Comparison of ENCODE assay signal across 8 mouse cellular contexts in genomic region chr11:117658974-117659373, GRCm38 (mm10). TPM values are rescaled to one million over a fixed set of nuclear protein-coding genes. Genes with fewer than 3 reads are reported as not detected.
DNase-seq lines count a peak whose midpoint lies in the region; ATAC-seq and TF ChIP-seq lines count a peak whose summit lies in the region.
"Had no signal": no experiment of that assay in that cellular context is flagged by ENCODE, and none has a peak within 500 bp of the region (broad histone marks: within the 10 kb centered on the region; RNA-seq: fewer than 3 reads in every experiment).

No protein-coding gene starts in this region.

- no peak for TF ChIP-seq CTCF in brain, embryonic 14.5 days (IDR thresholded peaks at IDR 0.05; ENCODE audit: borderline replicate concordance, extremely low read depth, insufficient read depth, insufficient read length)

- TF ChIP-seq POLR2A in brain, embryonic 14.5 days (IDR thresholded peaks at IDR 0.05; ENCODE audit: borderline replicate concordance, extremely low read depth, insufficient read depth, insufficient read length, poor library complexity, severe bottlenecking) = no peak

- no peak overlapping the region for H3K4me3 ChIP-seq in intestine, embryonic 14.5 days (ENCODE audit: low read depth, low read length)
- H3K4me3 ChIP-seq in intestine, embryonic 15.5 days (replicated peaks) = no peak overlapping the region
- H3K4me3 ChIP-seq in forebrain, embryonic 14.5 days (ENCODE audit: low read depth, low read length) = no peak overlapping the region

- no peaks in the 10 kb centered on the region for H3K9me3 ChIP-seq in intestine, embryonic 14.5 days (ENCODE audit: control insufficient read depth, low read length)
- no peaks in the 10 kb centered on the region for H3K9me3 ChIP-seq in intestine, embryonic 15.5 days
- H3K9me3 ChIP-seq in forebrain, embryonic 14.5 days (replicated peaks; ENCODE audit: control insufficient read depth, low read length) = no peaks in the 10 kb centered on the region

- DNase-seq in intestine, embryonic 14.5 days (ENCODE audit: low spot score) = peak; percentile 70
- peak; percentile 76 for DNase-seq in brain, embryonic 14.5 days (ENCODE audit: low read depth)
- peak; percentile 63 for DNase-seq in forebrain, embryonic 14.5 days (ENCODE audit: low spot score)
- peak; percentile 18 to 50 for DNase-seq in lung, postnatal 4 days
- DNase-seq in layer of hippocampus, adult 18-20 months (ENCODE audit: low spot score in 2 of 2) = no peak

- ATAC-seq in intestine, embryonic 14.5 days (replicated peaks; ENCODE audit: low FRiP score, low TSS enrichment, low read depth) = no peak
- ATAC-seq in intestine, embryonic 15.5 days = no peak
- ATAC-seq in forebrain, embryonic 14.5 days = no peak
- ATAC-seq in CD4-positive, CD25-positive, alpha-beta regulatory T cell, adult 4 months = no peak

- no peaks in the 10 kb centered on the region for H3K27me3 ChIP-seq in intestine, embryonic 14.5 days (replicated peaks; ENCODE audit: control insufficient read depth, insufficient read depth, low read length)
- H3K27me3 ChIP-seq in intestine, embryonic 15.5 days (replicated peaks) = no peaks in the 10 kb centered on the region
- H3K27me3 ChIP-seq in forebrain, embryonic 14.5 days (replicated peaks; ENCODE audit: control insufficient read depth, insufficient read depth, low read length) = no peaks in the 10 kb centered on the region

- peaks cover 29% of the 10 kb centered on the region for H3K4me1 ChIP-seq in intestine, embryonic 14.5 days (replicated peaks; ENCODE audit: control insufficient read depth, insufficient read depth, low read length)
- peaks cover 19% of the 10 kb centered on the region for H3K4me1 ChIP-seq in intestine, embryonic 15.5 days (replicated peaks)
- peaks cover 29% of the 10 kb centered on the region for H3K4me1 ChIP-seq in forebrain, embryonic 14.5 days (ENCODE audit: control insufficient read depth, insufficient read depth, low read length)

- no peak overlapping the region for H3K4me2 ChIP-seq in intestine, embryonic 14.5 days (ENCODE audit: low read length)
- H3K4me2 ChIP-seq in intestine, embryonic 15.5 days (replicated peaks) = no peak overlapping the region
- peak overlapping the region; percentile 12; the same call in 1 of the 2 replicates for H3K4me2 ChIP-seq in forebrain, embryonic 14.5 days (ENCODE audit: low read length)

- 42% methylated on average over 4 of the region's 4 CpGs for WGBS in intestine, embryonic 14.5 days
- 51% methylated on average over 4 of the region's 4 CpGs for whole genome bisulfite sequencing in intestine, embryonic 15.5 days
- WGBS in forebrain, embryonic 14.5 days = 31% methylated on average over 4 of the region's 4 CpGs

- no peaks in the 10 kb centered on the region for H3K36me3 ChIP-seq in intestine, embryonic 14.5 days (ENCODE audit: control insufficient read depth, insufficient read depth, low read length)
- H3K36me3 ChIP-seq in intestine, embryonic 15.5 days = no peaks in the 10 kb centered on the region
- H3K36me3 ChIP-seq in forebrain, embryonic 14.5 days (ENCODE audit: control insufficient read depth, insufficient read depth, low read length) = no peaks in the 10 kb centered on the region

- H3K27ac ChIP-seq in intestine, embryonic 14.5 days (ENCODE audit: low read depth) = no peak overlapping the region
- H3K27ac ChIP-seq in intestine, embryonic 15.5 days = no peak overlapping the region
- no peak overlapping the region for H3K27ac ChIP-seq in forebrain, embryonic 14.5 days (ENCODE audit: low read depth, low read length)
- H3K27ac ChIP-seq: liver, embryonic 14.5 days had no signal

- no peak overlapping the region for H3K9ac ChIP-seq in intestine, embryonic 14.5 days (ENCODE audit: low read length)
- no peak overlapping the region for H3K9ac ChIP-seq in intestine, embryonic 15.5 days
- peak overlapping the region; percentile 21; the same call in 1 of the 2 replicates for H3K9ac ChIP-seq in forebrain, embryonic 14.5 days (ENCODE audit: low read length)
- H3K9ac ChIP-seq: liver, embryonic 14.5 days had no signal

RNA-seq across cellular contexts. Expression of gene Tnrc6c, which starts 4.9 kb away (rescaled TPM):
- 12.6 and 13.8 TPM in 2 replicates for polyA plus RNA-seq in intestine, embryonic 14.5 days (2014; fragmentation: Nextera tagmentation; extraction: Ambion mirVana)
- 9.6 TPM in 2 replicates for polyA plus RNA-seq in intestine, embryonic 15.5 days (2015; fragmentation: Nextera tagmentation; extraction: Ambion mirVana)
- 54.3 and 82.0 TPM in 2 replicates for polyA plus RNA-seq in brain, embryonic 14.5 days (2012; rRNA removed)
- 20.0 and 24.5 TPM in 2 replicates for polyA plus RNA-seq in forebrain, embryonic 14.5 days (2014; fragmentation: Nextera tagmentation; extraction: Ambion mirVana)
- polyA plus RNA-seq in CD4-positive, CD25-positive, alpha-beta regulatory T cell, adult 4 months (2017; shearing (Covaris generic)) = 10 to 100 TPM; 19.6 to 21.4 TPM
- total RNA-seq in layer of hippocampus, adult 18-20 months (2021) = 10 to 100 TPM; 66.1 to 67.7 TPM

Comparison
In these comparisons a context has a peak if more than half of its experiments do, and no peak if none do; other contexts are left out.
1. DNase-seq: peak in intestine, embryonic 14.5 days (single experiment), brain, embryonic 14.5 days (single experiment), forebrain, embryonic 14.5 days (single experiment) and lung, postnatal 4 days (2 of 2); none in layer of hippocampus, adult 18-20 months (0 of 2).